Mouse (Mus musculus) regulatory T cell (primary cell): ENCODE results near the gene Ccr1l1.
"Not testable (repeated sequence)": the region's sequence is repeated elsewhere in the genome, so short reads cannot be mapped to it uniquely, and the experiment has no call there.

Experiments used
- in situ Hi-C: fragments of 300-600 bp; cut with MboI, MseI; formaldehyde crosslinking; loops from one replicate; pipeline ENCODE4 v1.15.1; 2025; ENCODE audit warnings: high pct_unique_total_duplicates

The Ccr1l1 gene

GRCm38 (mm10) chr9:123978308-123978707, at the start of gene Ccr1l1:
Ccr1l1 (minus strand) TSS chr9:123978408.
- in situ Hi-C loops = no loop called here

GRCm38 (mm10) chr9:124021672-124022071, 43.5 kb upstream of the Ccr1l1 start, which contains the start of gene Ccr3:
Ccr3 (plus strand) TSS chr9:124021972.
- in situ Hi-C loops = no loop called here

DNA sequence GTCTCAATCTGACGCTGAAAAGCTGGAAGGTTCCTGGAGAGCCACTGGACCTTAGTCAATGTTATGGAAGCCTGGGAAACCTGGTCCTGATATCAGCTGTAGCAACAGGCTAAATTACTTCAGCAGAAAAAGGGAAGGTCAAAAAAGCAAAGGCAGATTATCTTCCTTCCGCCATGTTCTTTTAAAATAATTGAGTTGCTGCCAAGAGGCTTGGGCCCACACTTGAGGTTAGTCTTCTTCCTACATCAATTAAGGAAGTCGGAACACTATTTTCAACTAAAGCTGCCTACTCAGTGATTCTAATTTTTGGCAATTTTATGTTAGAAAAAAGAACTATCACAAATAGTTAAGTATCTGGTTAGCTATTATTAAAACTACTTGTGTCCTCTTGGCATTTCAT, 41.7 kb upstream of the Ccr1l1 start:
- in situ Hi-C loops = no loop called here

- in situ Hi-C loops = no loop called here
These were observed 37.8 kb upstream of the Ccr1l1 start for GRCm38 (mm10) chr9:124016048-124016447.

DNA sequence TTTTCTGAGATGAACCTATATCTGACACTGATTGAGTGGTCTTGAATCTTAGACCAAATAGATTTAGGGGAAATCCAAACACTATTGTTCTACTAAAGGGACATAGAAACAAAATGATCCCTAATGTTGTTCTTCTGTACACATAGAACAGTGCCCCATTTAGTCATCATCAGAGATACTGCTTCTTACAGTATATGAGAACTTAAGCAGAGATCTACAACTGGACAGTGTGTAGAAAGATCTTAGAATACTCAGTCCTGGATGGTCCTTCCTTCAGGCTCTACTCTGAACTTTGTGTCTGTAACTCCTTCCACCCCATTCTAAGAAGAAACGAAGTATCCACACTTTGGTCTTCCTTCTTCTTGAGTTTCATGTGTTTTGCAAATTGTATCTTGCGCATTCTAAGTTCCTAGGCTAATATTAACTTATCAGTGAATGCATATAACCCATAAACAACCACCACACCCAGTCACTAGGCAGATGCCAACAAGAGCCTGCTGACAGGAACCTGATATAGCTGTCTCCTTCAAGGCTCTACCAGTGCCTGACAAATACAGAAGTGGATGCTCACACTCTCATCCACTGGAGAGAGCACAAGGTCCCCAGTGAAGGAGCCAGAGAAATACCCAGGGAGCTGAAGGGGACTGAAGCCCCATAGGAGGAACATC, 36.9 kb upstream of the Ccr1l1 start:
- in situ Hi-C loops = no loop called here

DNA sequence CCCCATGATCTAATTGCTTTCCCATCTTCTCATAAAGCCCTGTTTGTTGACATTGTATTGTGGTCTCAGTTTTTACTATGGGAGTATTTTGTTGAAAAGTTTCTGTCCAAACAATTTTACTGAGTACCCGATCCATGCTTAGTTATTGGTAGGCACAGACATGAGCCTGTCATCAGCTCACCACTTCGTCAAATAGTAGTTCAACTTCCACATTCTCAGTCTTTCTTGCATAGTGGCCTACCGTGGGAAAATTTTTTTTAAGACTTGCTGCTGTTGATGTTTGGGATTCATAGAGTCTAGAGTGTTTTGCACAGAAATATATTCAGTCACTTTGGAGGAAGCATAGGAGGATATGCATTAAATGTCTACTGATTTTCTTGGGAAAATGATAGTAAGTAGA, 35.1 kb upstream of the Ccr1l1 start:
- in situ Hi-C loops = no loop called here

GRCm38 (mm10) chr9:124012691-124013090, 34.5 kb upstream of the Ccr1l1 start:
- in situ Hi-C loops = no loop called here

GRCm38 (mm10) chr9:123999784-124000183, 21.6 kb upstream of the Ccr1l1 start:
- in situ Hi-C loops = no loop called here

DNA sequence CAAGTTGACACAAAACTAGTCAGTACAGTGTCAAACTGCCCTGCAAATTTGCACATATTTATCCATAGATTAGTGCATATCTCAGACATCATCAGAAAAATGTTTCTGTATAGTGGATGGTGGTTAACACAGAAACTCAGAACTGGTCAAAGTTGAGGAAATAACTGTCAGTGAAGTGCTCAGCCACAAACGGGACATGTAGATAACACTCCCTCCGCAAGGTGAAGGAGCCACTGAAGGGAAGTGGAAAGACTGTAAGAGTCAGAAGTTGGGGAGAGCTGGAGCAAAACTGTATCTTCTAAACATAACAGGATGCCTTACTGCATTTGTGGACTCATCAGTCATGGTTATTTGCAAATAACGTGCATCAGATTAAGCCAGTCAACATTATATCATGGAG, 19.5 kb upstream of the Ccr1l1 start:
- in situ Hi-C loops = no loop called here

GRCm38 (mm10) chr9:123991312-123991906, 13.2 kb upstream of the Ccr1l1 start:
- in situ Hi-C loops = no loop called here

- in situ Hi-C loops = loop anchor here (10.0 kb wide), 1 partner anchor 65 kb away; no protein-coding TSS in a partner anchor
These were observed 11.5 kb upstream of the Ccr1l1 start for GRCm38 (mm10) chr9:123989671-123990070.

DNA sequence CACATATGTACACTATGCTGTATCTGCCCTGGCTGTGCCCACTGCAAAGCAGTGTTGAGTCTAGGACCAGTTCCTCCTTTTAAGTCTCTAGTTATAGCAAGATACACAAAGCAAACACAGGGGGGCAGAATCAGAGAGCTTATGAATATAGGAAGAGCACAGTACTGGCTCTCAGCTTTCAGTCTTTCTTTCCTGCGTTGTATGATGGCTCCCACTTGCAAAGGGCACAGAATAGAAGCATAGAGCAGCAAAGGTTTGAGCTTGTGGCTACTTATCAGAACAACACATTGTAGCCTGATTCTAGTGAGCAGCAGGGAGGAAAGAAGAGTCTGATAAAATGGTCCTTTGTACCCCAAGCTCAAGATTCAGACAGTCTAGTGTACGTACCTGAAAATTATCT, 8.0 kb upstream of the Ccr1l1 start:
- in situ Hi-C loops = loop anchor here (10.0 kb wide), 1 partner anchor 61 kb away; no protein-coding TSS in a partner anchor

GRCm38 (mm10) chr9:123984943-123985342, 6.7 kb upstream of the Ccr1l1 start:
- in situ Hi-C loops = loop anchor here (10.0 kb wide), 1 partner anchor 60 kb away; no protein-coding TSS in a partner anchor

DNA sequence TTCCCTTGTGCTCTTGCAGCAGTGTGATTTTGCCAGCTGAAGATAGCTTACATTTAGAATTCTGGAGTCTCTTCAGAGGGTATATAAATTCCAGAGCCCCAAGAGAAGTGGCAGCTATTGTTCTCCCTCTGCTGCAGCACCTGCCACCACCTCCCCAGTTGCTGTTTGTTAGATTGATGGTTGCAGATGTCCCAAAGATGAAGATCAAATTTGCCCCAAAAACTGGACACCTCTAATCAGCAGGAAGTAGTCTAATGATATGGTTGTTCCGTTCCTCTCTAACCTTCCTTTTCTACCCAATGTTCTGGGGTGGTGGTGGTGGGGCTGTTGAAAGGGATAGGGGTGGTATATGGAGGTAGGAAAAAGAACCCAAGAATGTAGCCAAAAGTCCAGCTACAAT, 4.5 kb upstream of the Ccr1l1 start:
- in situ Hi-C loops = loop anchor here (10.0 kb wide), 1 partner anchor 58 kb away; no protein-coding TSS in a partner anchor

GRCm38 (mm10) chr9:123981909-123982308, 3.7 kb upstream of the Ccr1l1 start:
- in situ Hi-C loops = loop anchor here (10.0 kb wide), 1 partner anchor 57 kb away; no protein-coding TSS in a partner anchor

- in situ Hi-C loops = loop anchor here (10.0 kb wide), 1 partner anchor 56 kb away; no protein-coding TSS in a partner anchor
These were observed 2.8 kb upstream of the Ccr1l1 start for GRCm38 (mm10) chr9:123980858-123981475.

- in situ Hi-C loops = no loop called here
These were observed 1.1 kb downstream of the Ccr1l1 start for GRCm38 (mm10) chr9:123976876-123977663.

GRCm38 (mm10) chr9:123975630-123976029, 2.6 kb downstream of the Ccr1l1 start:
- in situ Hi-C loops = no loop called here

GRCm38 (mm10) chr9:123968290-123968912, 9.8 kb downstream of the Ccr1l1 start, which contains the start of gene Ccr1:
Ccr1 (minus strand) TSS chr9:123968692.
- in situ Hi-C loops = no loop called here

- in situ Hi-C loops = not testable (repeated sequence)
These were observed 11.2 kb downstream of the Ccr1l1 start for GRCm38 (mm10) chr9:123966858-123967495.

- in situ Hi-C loops = loop anchor here (5.0 kb wide), 1 partner anchor 37 kb away; no protein-coding TSS in a partner anchor
These were observed 13.4 kb downstream of the Ccr1l1 start for GRCm38 (mm10) chr9:123964776-123965175.
